Mouse (Mus musculus): ENCODE data around the gene Pdgfa. TPM values are rescaled to one million over a fixed set of nuclear protein-coding genes. Genes with fewer than 3 reads are reported as not detected.

Gene Pdgfa
- total RNA-seq, 2 experiments from 2014 or later: 52.1 to 53.0 TPM

- no peak overlapping the region for H3K4me3 ChIP-seq
- TF ChIP-seq CTCF (IDR thresholded peaks at IDR 0.05): no peak
- DNase-seq (ENCODE audit: extremely low spot score in 1 of 2, low spot score in 2 of 2): no peak
- no peak overlapping the region for H3K27ac ChIP-seq
- intact Hi-C loops (cut with DNase I): loop anchor here (5.0 kb wide), 1 partner anchor 75 kb away; no protein-coding TSS in a partner anchor
These were observed 19.4 kb downstream of the Pdgfa start for GRCm38 (mm10) chr5:138977759-138978158.

DNA sequence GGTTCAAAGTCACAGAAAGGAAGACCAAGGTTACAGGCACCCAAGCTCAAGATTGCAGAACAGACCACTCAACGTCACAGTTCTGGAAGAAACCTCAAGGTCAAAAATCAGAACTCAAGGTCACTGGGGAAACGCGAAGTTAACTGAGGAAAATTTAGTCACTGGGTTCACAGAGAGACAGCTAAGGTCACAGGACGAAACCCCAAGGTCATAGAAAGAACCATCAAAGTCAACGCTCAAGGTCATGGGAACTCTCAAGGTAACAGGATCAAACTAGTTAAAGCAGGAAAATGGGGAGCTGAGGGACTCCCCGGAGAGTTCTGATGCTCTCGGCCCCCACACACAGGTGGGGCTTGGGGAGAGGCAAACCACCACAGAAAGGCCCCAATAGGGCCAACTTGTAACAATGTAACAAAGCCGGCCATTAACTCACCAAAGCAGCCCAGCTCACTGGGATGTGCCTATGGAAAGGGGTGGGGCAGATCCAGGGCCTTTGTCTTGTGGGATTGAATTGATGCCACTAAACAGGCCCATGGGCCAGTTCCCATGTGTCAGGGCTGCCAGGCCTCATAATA lies 22.2 kb downstream of the Pdgfa start:
- intact Hi-C loops (cut with DNase I): loop anchor here (5.0 kb wide), 1 partner anchor 73 kb away; no protein-coding TSS in a partner anchor
- DNase-seq (ENCODE audit: extremely low spot score in 1 of 2, low spot score in 2 of 2): no peak
- Histone ChIP-seq H3K4me3 (no peak overlapping the region), H3K27ac (no peak overlapping the region)
- TF ChIP-seq CTCF (IDR thresholded peaks at IDR 0.05): no peak

GRCm38 (mm10) chr5:138973480-138973879 lies 23.7 kb downstream of the Pdgfa start:
- H3K4me3 ChIP-seq: no peak overlapping the region
- no peak for TF ChIP-seq CTCF (IDR thresholded peaks at IDR 0.05)
- DNase-seq (ENCODE audit: extremely low spot score in 1 of 2, low spot score in 2 of 2): no peak
- intact Hi-C loops (cut with DNase I): no loop called here
- H3K27ac ChIP-seq: no peak overlapping the region

DNA sequence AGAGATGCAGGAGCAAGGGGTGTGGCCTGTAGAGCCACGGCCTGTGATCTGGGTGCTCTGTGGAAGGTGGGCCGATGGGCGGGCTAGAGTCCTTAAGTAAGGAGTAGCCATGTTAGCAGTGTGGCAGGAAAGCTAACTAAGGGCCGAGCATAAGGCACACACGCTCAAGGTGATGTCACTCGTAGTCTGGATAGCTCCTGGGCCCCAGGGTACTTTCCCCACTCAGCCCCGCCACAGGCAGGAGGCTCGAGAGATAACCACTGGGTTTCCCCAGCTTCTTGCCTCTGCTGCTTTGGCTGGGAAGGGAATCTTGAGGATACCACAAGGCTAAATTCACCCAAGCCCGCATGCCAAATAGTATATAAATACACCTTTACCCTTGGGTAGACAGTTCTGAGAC lies 25.8 kb downstream of the Pdgfa start:
- no peak overlapping the region for H3K27ac ChIP-seq
- intact Hi-C loops (cut with DNase I): no loop called here
- no peak for TF ChIP-seq CTCF (IDR thresholded peaks at IDR 0.05)
- H3K4me3 ChIP-seq: no peak overlapping the region
- no peak for DNase-seq (ENCODE audit: extremely low spot score in 1 of 2, low spot score in 2 of 2)

- Histone ChIP-seq H3K4me3 (no peak overlapping the region), H3K27ac (no peak overlapping the region)
- DNase-seq (ENCODE audit: extremely low spot score in 1 of 2, low spot score in 2 of 2): no peak
- intact Hi-C loops (cut with DNase I): no loop called here
- no peak for TF ChIP-seq CTCF (IDR thresholded peaks at IDR 0.05)
These were observed 27.1 kb downstream of the Pdgfa start for GRCm38 (mm10) chr5:138970056-138970490.

DNA sequence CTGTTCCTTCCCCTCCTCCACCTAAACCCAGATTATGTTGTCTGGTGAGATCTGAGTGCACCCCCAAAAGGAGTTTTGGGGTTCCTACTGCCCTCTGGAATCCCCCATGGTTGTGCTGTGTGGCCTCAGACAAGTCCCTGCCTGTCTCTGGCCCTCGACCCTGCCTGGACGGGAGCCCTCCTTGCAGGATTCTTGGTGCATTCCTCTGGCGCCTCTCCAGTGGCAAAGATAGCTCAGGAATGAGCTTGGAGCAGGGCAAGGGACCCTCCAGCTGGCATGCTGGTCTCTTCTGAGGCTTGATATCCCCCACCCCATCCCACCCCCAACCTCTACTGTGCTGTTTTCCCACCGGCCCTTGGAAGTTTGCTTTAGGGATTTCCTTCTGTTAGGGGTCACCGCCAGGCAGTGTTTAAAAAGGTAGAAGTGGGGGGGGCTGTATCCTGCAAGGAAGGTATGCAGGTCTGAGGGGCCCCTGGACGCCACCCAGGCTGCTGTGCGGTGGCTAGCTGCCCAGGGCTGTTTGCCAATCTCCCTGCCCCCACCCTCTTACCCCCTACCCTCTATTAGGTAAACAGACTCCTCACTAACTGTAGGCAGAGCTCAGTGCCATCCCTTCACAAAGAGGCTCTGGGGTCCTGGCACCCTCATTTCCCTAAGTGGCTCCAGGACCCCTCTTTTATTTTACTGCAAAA lies 31.0 kb downstream of the Pdgfa start:
- no peak overlapping the region for H3K4me3 ChIP-seq
- H3K27ac ChIP-seq: no peak overlapping the region
- no peak for TF ChIP-seq CTCF (IDR thresholded peaks at IDR 0.05)
- no peak for DNase-seq (ENCODE audit: extremely low spot score in 1 of 2, low spot score in 2 of 2)
- intact Hi-C loops (cut with DNase I): no loop called here

GRCm38 (mm10) chr5:138965590-138965989 lies 31.6 kb downstream of the Pdgfa start:
- Histone ChIP-seq H3K27ac (no peak overlapping the region), H3K4me3 (no peak overlapping the region)
- intact Hi-C loops (cut with DNase I): no loop called here
- no peak for DNase-seq (ENCODE audit: extremely low spot score in 1 of 2, low spot score in 2 of 2)
- no peak for TF ChIP-seq CTCF (IDR thresholded peaks at IDR 0.05)

DNA sequence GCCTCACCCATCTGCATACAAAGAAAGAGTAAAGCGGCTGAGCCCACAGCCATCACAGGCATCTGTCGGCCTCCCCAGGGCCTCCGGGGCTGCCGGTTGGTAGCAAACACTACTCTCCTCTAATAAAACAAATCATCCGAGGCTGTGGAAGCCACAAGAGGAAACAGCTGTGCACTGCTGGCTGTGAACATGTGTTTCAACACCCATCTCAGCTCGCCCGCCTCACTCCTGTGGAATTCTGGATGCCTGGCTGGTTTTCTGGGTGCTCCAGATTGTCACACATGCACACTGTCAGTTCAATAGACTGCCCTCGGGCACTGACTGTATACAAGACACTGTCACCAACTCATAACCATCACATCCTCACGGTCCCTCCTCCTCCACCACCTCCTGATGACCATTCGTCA lies 40.7 kb downstream of the Pdgfa start:
- intact Hi-C loops (cut with DNase I): no loop called here
- no peak for TF ChIP-seq CTCF (IDR thresholded peaks at IDR 0.05)
- no peak for DNase-seq (ENCODE audit: extremely low spot score in 1 of 2, low spot score in 2 of 2)
- no peak overlapping the region for H3K4me3 ChIP-seq
- no peak overlapping the region for H3K27ac ChIP-seq

GRCm38 (mm10) chr5:138953986-138954385 lies 43.2 kb downstream of the Pdgfa start:
- no peak overlapping the region for H3K27ac ChIP-seq
- TF ChIP-seq CTCF (IDR thresholded peaks at IDR 0.05): no peak

GRCm38 (mm10) chr5:138952969-138953368 lies 44.2 kb downstream of the Pdgfa start:
- TF ChIP-seq CTCF (IDR thresholded peaks at IDR 0.05): no peak
- DNase-seq (ENCODE audit: extremely low spot score in 1 of 2, low spot score in 2 of 2): no peak
- intact Hi-C loops (cut with DNase I): no loop called here
- Histone ChIP-seq H3K27ac (no peak overlapping the region), H3K4me3 (no peak overlapping the region)

More at GRCm38 (mm10) chr5:138953986-138954385, 43.2 kb downstream of the Pdgfa start:
- H3K4me3 ChIP-seq: no peak overlapping the region
- intact Hi-C loops (cut with DNase I): no loop called here
- DNase-seq (ENCODE audit: extremely low spot score in 1 of 2, low spot score in 2 of 2): no peak

GRCm38 (mm10) chr5:138951305-138951704 lies 45.9 kb downstream of the Pdgfa start:
- no peak for TF ChIP-seq CTCF (IDR thresholded peaks at IDR 0.05)
- DNase-seq (ENCODE audit: extremely low spot score in 1 of 2, low spot score in 2 of 2): no peak
- intact Hi-C loops (cut with DNase I): no loop called here
- Histone ChIP-seq H3K4me3 (no peak overlapping the region), H3K27ac (no peak overlapping the region)

- intact Hi-C loops (cut with DNase I): no loop called here
- Histone ChIP-seq H3K27ac (no peak overlapping the region), H3K4me3 (no peak overlapping the region)
- TF ChIP-seq CTCF (IDR thresholded peaks at IDR 0.05): no peak
- DNase-seq (ENCODE audit: extremely low spot score in 1 of 2, low spot score in 2 of 2): no peak
These were observed 48.0 kb downstream of the Pdgfa start for GRCm38 (mm10) chr5:138949165-138949564.
